Mouse (Mus musculus): ENCODE results near the gene Hes3. TPM values are rescaled to one million over a fixed set of nuclear protein-coding genes. Genes with fewer than 3 reads are reported as not detected.

Gene Hes3
- polyA plus RNA-seq, 1 experiment, result not detected

DNA sequence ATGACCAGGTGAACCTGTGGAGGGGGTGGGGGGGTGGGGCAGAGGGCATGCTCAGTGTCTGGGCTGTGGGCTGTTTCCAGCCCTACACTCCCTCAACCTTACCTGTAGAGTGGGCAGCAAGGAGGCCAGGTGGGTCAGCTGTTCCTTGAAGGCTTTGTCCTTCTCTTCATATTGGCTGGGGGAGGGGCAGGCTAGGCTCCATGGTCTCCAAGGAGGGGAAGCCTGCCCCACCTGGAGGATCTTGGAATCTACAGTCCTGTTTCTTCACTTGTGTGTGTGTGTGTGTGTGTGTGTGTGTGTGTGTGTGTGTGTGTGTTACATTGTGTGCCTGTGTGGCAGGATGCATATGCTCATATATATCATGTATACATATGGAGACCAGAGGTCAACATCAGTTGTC lies 22.5 kb upstream of the Hes3 start:
- H3K4me1 ChIP-seq (ENCODE audit: control insufficient read depth, insufficient read depth, low read length), result no peaks in the 10 kb centered on the region
- no peak overlapping the region for H3K27ac ChIP-seq (ENCODE audit: control insufficient read depth, insufficient read depth, low read depth, low read length, poor library complexity)
- H3K4me3 ChIP-seq (replicated peaks; ENCODE audit: control insufficient read depth, low read depth, low read length), result no peak overlapping the region
- TF ChIP-seq CTCF (IDR thresholded peaks at IDR 0.05; ENCODE audit: control insufficient read depth, insufficient read depth, low read length) (no peak), POLR2A (IDR thresholded peaks at IDR 0.05; ENCODE audit: borderline replicate concordance, control insufficient read depth, low read depth, low read length) (no peak)

DNA sequence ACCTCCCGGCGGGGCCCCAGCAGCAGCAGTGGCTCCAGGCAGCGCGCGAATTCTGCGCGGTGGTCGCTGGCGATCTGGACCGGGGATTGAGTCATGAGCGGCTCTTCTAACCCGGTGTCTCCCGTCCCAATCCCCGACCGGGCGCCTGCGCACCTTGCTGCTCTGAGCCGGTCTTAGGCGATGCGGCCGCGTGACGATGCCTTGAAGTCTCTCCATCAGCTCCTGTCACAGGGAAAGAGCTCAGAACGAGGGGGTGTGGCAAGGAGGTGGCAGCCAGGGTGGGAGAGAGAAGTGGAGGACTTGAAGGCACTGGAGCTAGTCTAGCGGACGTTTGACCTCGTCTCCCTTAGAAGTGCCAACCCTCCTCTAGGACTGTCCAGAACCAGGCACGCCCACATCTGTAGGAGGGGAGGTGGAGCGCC lies 21.8 kb upstream of the Hes3 start:
- no peak for TF ChIP-seq CTCF (IDR thresholded peaks at IDR 0.05; ENCODE audit: control insufficient read depth, insufficient read depth, low read length)
- TF ChIP-seq POLR2A (IDR thresholded peaks at IDR 0.05; ENCODE audit: borderline replicate concordance, control insufficient read depth, low read depth, low read length), result no peak
- H3K27ac ChIP-seq (ENCODE audit: control insufficient read depth, insufficient read depth, low read depth, low read length, poor library complexity), result no peak overlapping the region
- H3K4me1 ChIP-seq (ENCODE audit: control insufficient read depth, insufficient read depth, low read length), result no peaks in the 10 kb centered on the region
- WGBS, result under 1% methylated on average over 29 of the region's 29 CpGs
- no peak overlapping the region for H3K4me3 ChIP-seq (replicated peaks; ENCODE audit: control insufficient read depth, low read depth, low read length)

DNA sequence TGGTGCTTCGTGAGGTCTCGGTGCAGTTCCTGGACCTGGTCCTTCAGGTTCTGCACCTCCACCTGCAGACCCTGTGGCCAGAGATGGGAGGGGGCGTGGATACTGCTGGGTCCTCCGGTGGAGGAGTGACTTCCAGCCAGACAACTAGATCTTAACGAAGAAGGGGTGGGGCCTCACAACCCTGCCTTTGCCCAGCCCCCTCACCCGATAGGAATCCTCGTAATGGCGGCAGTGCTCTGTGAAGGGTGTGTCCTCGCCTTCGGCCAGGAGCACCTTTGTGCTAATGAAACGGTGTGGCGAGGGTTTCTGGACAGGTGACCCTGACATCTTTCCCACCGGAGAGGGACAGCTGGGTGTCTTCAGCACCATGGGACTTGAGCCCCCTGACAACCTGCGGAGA lies 20.7 kb upstream of the Hes3 start:
- Histone ChIP-seq H3K4me3 (replicated peaks; ENCODE audit: control insufficient read depth, low read depth, low read length) (no peak overlapping the region), H3K27ac (ENCODE audit: control insufficient read depth, insufficient read depth, low read depth, low read length, poor library complexity) (no peak overlapping the region), H3K4me1 (ENCODE audit: control insufficient read depth, insufficient read depth, low read length) (no peaks in the 10 kb centered on the region)
- WGBS, result 15% methylated on average over 14 of the region's 14 CpGs
- no peak for TF ChIP-seq POLR2A (IDR thresholded peaks at IDR 0.05; ENCODE audit: borderline replicate concordance, control insufficient read depth, low read depth, low read length)
- TF ChIP-seq CTCF (IDR thresholded peaks at IDR 0.05; ENCODE audit: control insufficient read depth, insufficient read depth, low read length), result no peak

DNA sequence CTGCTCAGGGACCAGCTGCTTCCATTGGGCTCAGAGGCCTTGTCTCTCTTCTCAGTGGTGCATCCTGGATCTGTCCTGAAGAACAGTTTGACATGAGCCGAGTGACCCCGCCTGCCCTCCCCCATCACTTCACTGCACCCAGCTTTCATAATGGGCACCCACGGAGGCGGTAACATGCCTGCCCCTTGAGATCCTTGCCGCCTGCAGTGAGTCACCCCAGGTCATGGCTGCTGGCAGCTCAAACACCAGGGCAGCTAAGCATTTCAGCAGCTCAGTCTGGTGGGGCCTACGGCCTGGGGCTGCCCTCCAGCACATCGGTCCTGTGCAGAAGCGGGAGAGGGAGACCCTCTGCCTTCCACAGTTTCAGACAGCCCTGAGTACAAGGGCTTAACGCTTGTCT lies 16.1 kb upstream of the Hes3 start:
- Histone ChIP-seq H3K27ac (ENCODE audit: control insufficient read depth, insufficient read depth, low read depth, low read length, poor library complexity) (no peak overlapping the region), H3K4me1 (ENCODE audit: control insufficient read depth, insufficient read depth, low read length) (no peaks in the 10 kb centered on the region; the same call in 1 of the 2 replicates), H3K4me3 (replicated peaks; ENCODE audit: control insufficient read depth, low read depth, low read length) (no peak overlapping the region)
- TF ChIP-seq POLR2A (IDR thresholded peaks at IDR 0.05; ENCODE audit: borderline replicate concordance, control insufficient read depth, low read depth, low read length) (no peak), CTCF (IDR thresholded peaks at IDR 0.05; ENCODE audit: control insufficient read depth, insufficient read depth, low read length) (no peak)
- whole genome bisulfite sequencing, result 87% methylated on average over 9 of the region's 9 CpGs

DNA sequence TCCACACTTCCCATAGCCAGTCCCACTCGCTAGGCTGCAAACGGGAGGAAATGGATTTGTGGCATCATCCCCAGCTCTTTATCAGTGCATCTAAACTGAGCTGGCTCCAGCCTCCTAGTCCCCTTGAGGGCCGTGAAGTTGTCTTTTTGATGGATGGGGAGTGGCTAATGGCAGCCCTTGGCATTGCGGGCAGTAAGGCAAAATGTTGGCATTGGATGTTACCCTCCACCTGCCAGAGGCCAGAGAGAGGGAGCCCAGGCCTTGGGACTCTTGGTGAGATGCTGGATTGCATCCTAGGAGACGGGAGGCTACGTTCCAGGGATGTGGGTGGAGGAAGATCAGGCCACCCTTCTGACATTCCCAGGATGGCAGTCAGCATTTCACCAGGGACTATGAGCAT lies 14.5 kb upstream of the Hes3 start:
- 82% methylated on average over 6 of the region's 6 CpGs for WGBS
- no peaks in the 10 kb centered on the region; the same call in 1 of the 2 replicates for H3K4me1 ChIP-seq (ENCODE audit: control insufficient read depth, insufficient read depth, low read length)
- H3K4me3 ChIP-seq (replicated peaks; ENCODE audit: control insufficient read depth, low read depth, low read length), result no peak overlapping the region
- no peak overlapping the region for H3K27ac ChIP-seq (ENCODE audit: control insufficient read depth, insufficient read depth, low read depth, low read length, poor library complexity)
- no peak for TF ChIP-seq CTCF (IDR thresholded peaks at IDR 0.05; ENCODE audit: control insufficient read depth, insufficient read depth, low read length)
- no peak for TF ChIP-seq POLR2A (IDR thresholded peaks at IDR 0.05; ENCODE audit: borderline replicate concordance, control insufficient read depth, low read depth, low read length)

DNA sequence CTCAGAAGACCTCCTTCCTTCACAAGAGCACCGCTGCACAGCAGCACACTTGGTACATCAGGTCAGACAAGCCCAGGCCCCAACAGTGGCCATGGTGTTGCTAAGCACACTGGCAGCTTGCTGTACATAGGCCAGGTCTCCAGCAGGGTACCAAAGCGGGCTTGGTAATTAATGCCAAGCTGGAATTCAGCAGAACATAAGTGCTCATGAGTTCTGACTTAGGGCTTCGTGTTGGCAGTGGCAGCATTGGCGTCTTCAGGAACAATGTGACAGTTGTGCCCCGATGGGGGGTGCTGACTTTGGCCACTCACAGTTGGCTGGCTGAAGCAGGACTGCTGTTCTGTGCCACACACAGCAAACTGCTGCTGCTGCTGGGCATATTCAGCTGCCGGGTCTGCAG lies 13.2 kb upstream of the Hes3 start:
- Histone ChIP-seq H3K4me3 (replicated peaks; ENCODE audit: control insufficient read depth, low read depth, low read length) (no peak overlapping the region), H3K4me1 (ENCODE audit: control insufficient read depth, insufficient read depth, low read length) (no peaks in the 10 kb centered on the region; the same call in 1 of the 2 replicates), H3K27ac (ENCODE audit: control insufficient read depth, insufficient read depth, low read depth, low read length, poor library complexity) (no peak overlapping the region)
- 91% methylated on average over 6 of the region's 6 CpGs for WGBS
- TF ChIP-seq CTCF (IDR thresholded peaks at IDR 0.05; ENCODE audit: control insufficient read depth, insufficient read depth, low read length) (no peak), POLR2A (IDR thresholded peaks at IDR 0.05; ENCODE audit: borderline replicate concordance, control insufficient read depth, low read depth, low read length) (no peak)

DNA sequence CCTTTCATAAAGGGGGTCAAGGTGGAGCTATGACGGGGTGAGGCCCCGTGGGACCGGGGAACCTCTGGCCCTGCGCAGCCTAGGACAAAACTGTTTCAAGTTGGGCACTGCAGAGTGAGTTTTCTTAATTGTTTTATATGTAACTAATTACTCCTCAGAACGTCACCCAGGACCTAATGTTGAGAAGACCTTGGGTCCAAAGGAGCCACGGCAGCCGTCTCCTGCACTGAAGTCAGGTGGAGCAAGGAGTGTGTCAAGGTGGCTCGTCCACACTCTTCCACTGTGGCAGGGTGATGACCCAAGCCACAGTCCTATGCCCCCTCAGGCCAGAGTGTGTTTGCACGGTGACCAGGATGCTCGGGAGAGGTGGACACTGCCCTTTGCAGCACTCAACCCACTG lies 11.7 kb upstream of the Hes3 start:
- TF ChIP-seq POLR2A (IDR thresholded peaks at IDR 0.05; ENCODE audit: borderline replicate concordance, control insufficient read depth, low read depth, low read length) (no peak), CTCF (IDR thresholded peaks at IDR 0.05; ENCODE audit: control insufficient read depth, insufficient read depth, low read length) (no peak)
- no peak overlapping the region for H3K4me3 ChIP-seq (replicated peaks; ENCODE audit: control insufficient read depth, low read depth, low read length)
- H3K27ac ChIP-seq (ENCODE audit: control insufficient read depth, insufficient read depth, low read depth, low read length, poor library complexity), result no peak overlapping the region
- H3K4me1 ChIP-seq (ENCODE audit: control insufficient read depth, insufficient read depth, low read length), result no peaks in the 10 kb centered on the region; the same call in 1 of the 2 replicates
- WGBS, result 94% methylated on average over 10 of the region's 10 CpGs

DNA sequence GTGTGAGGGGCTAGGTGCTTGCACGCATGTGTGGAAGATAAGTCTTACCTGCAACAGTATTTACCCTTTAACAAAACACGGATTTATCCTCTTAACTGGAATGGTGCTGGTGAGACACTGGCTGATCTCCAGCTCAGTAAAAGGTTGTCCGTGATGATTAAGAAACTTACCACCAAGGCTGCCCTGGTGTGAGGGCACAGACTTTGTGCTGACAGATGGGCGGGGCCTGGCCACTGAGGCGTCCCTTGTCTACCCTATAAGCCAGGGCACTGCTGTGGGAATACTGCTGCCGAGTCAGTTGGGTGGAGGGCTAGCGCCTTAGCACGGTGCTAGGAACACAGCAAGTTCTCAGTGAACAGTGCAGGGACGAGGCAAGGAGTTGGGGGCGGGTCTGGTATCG lies 10.6 kb upstream of the Hes3 start:
- no peak for TF ChIP-seq CTCF (IDR thresholded peaks at IDR 0.05; ENCODE audit: control insufficient read depth, insufficient read depth, low read length)
- Histone ChIP-seq H3K4me1 (ENCODE audit: control insufficient read depth, insufficient read depth, low read length) (no peaks in the 10 kb centered on the region; the same call in 1 of the 2 replicates), H3K4me3 (replicated peaks; ENCODE audit: control insufficient read depth, low read depth, low read length) (no peak overlapping the region), H3K27ac (ENCODE audit: control insufficient read depth, insufficient read depth, low read depth, low read length, poor library complexity) (no peak overlapping the region)
- 86% methylated on average over 11 of the region's 11 CpGs for WGBS

DNA sequence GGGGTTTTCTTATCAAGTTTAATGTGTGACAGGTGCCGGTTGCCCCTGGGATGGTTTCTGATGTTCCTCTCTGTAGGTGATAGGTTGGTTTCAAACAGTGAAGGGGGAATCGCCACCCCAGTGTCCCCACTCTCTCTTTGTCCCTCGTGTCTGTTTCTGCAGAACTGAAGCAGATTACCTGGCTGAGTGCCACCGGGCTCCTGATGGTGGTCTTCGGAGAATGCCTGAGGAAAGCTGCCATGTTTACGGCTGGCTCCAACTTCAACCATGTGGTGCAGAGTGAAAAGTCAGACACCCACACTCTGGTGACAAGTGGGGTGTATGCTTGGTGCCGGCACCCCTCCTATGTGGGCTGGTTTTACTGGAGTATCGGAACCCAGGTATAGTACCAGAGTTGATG lies 8.9 kb upstream of the Hes3 start:
- TF ChIP-seq CTCF (IDR thresholded peaks at IDR 0.05; ENCODE audit: control insufficient read depth, insufficient read depth, low read length), result no peak
- TF ChIP-seq POLR2A (IDR thresholded peaks at IDR 0.05; ENCODE audit: borderline replicate concordance, control insufficient read depth, low read depth, low read length), result no peak
- WGBS, result 90% methylated on average over 8 of the region's 8 CpGs
- no peak overlapping the region for H3K4me3 ChIP-seq (replicated peaks; ENCODE audit: control insufficient read depth, low read depth, low read length)
- peaks cover 1% of the 10 kb centered on the region; the same call in 1 of the 2 replicates for H3K4me1 ChIP-seq (ENCODE audit: control insufficient read depth, insufficient read depth, low read length)
- no peak overlapping the region for H3K27ac ChIP-seq (ENCODE audit: control insufficient read depth, insufficient read depth, low read depth, low read length, poor library complexity)

Measured in bone marrow, adult 2 months (tissue).